Mouse (Mus musculus): ENCODE results near the gene Ldhc. TPM values are rescaled to one million over a fixed set of nuclear protein-coding genes. Genes with fewer than 3 reads are reported as not detected.
A peak's percentile ranks its signal among the peaks of the same experiment; 100 is the strongest.

Ldhc gene
- polyA plus RNA-seq, 1 experiment from 2014 or later: 0.11 TPM

GRCm38 (mm10) chr7:46836357-46836756, 24.6 kb upstream of the Ldhc start:
- no peak overlapping the region for H3K27ac ChIP-seq (ENCODE audit: low read length)

GRCm38 (mm10) chr7:46837073-46837472, 23.9 kb upstream of the Ldhc start:
- no peaks in the 10 kb centered on the region for H3K27me3 ChIP-seq (replicated peaks; ENCODE audit: insufficient read depth, low read length)
- H3K9me3 ChIP-seq (ENCODE audit: low read length): no peaks in the 10 kb centered on the region
- DNase-seq (ENCODE audit: low spot score) (no peak), ATAC-seq (no peak)
- WGBS: 79% methylated on average over 5 of the region's 5 CpGs
- H3K4me3 ChIP-seq (ENCODE audit: low read depth, low read length): no peak overlapping the region
- peaks cover 26% of the 10 kb centered on the region for H3K4me1 ChIP-seq (ENCODE audit: insufficient read depth, low read depth, low read length)
- H3K9ac ChIP-seq (replicated peaks; ENCODE audit: low read depth): no peak overlapping the region
- no peak overlapping the region for H3K27ac ChIP-seq (ENCODE audit: low read length)
- TF ChIP-seq CTCF (IDR thresholded peaks at IDR 0.05) (no peak), EP300 (IDR thresholded peaks at IDR 0.05) (no peak)
- no peak overlapping the region for H3K4me2 ChIP-seq (replicated peaks; ENCODE audit: low read depth, low read length)
- H3K36me3 ChIP-seq (ENCODE audit: insufficient read depth, low read length): no peaks in the 10 kb centered on the region

More at GRCm38 (mm10) chr7:46836357-46836756, 24.6 kb upstream of the Ldhc start:
- Histone ChIP-seq H3K4me3 (ENCODE audit: low read depth, low read length) (no peak overlapping the region), H3K4me2 (replicated peaks; ENCODE audit: low read depth, low read length) (no peak overlapping the region), H3K27me3 (replicated peaks; ENCODE audit: insufficient read depth, low read length) (no peaks in the 10 kb centered on the region), H3K9ac (replicated peaks; ENCODE audit: low read depth) (no peak overlapping the region), H3K9me3 (ENCODE audit: low read length) (no peaks in the 10 kb centered on the region), H3K36me3 (ENCODE audit: insufficient read depth, low read length) (no peaks in the 10 kb centered on the region), H3K4me1 (ENCODE audit: insufficient read depth, low read depth, low read length) (peaks cover 30% of the 10 kb centered on the region)
- ATAC-seq (no peak), DNase-seq (ENCODE audit: low spot score) (no peak)
- TF ChIP-seq CTCF (IDR thresholded peaks at IDR 0.05) (no peak), EP300 (IDR thresholded peaks at IDR 0.05) (no peak)
- 75% methylated on average over 5 of the region's 5 CpGs for WGBS

- H3K36me3 ChIP-seq (ENCODE audit: insufficient read depth, low read length): no peaks in the 10 kb centered on the region
- H3K4me1 ChIP-seq (ENCODE audit: insufficient read depth, low read depth, low read length): peaks cover 30% of the 10 kb centered on the region
- DNase-seq (ENCODE audit: low spot score): peak; percentile 79
- H3K9ac ChIP-seq (replicated peaks; ENCODE audit: low read depth): no peak overlapping the region
- H3K27me3 ChIP-seq (replicated peaks; ENCODE audit: insufficient read depth, low read length): no peaks in the 10 kb centered on the region
- TF ChIP-seq CTCF (IDR thresholded peaks at IDR 0.05) (no peak), EP300 (IDR thresholded peaks at IDR 0.05) (0 out of 2 replicates have a peak, but pooled peaks have one; percentile 4)
- peak overlapping the region; percentile 87 for H3K27ac ChIP-seq (ENCODE audit: low read length)
- H3K4me3 ChIP-seq (ENCODE audit: low read depth, low read length): no peak overlapping the region
- H3K9me3 ChIP-seq (ENCODE audit: low read length): no peaks in the 10 kb centered on the region
- peak overlapping the region; percentile 3 for H3K4me2 ChIP-seq (replicated peaks; ENCODE audit: low read depth, low read length)
- WGBS: 3% methylated on average over 9 of the region's 9 CpGs
- ATAC-seq: peak; percentile 28
These were observed 22.8 kb upstream of the Ldhc start for GRCm38 (mm10) chr7:46838104-46838671.

- WGBS: 2% methylated on average over 8 of the region's 8 CpGs
- H3K9ac ChIP-seq (replicated peaks; ENCODE audit: low read depth): no peak overlapping the region
These were observed 22.1 kb upstream of the Ldhc start for GRCm38 (mm10) chr7:46838891-46839302.

GRCm38 (mm10) chr7:46839446-46839845, 21.6 kb upstream of the Ldhc start:
- WGBS: 44% methylated on average over 7 of the region's 7 CpGs
- H3K9me3 ChIP-seq (ENCODE audit: low read length): no peaks in the 10 kb centered on the region
- H3K27me3 ChIP-seq (replicated peaks; ENCODE audit: insufficient read depth, low read length): no peaks in the 10 kb centered on the region
- no peak overlapping the region for H3K9ac ChIP-seq (replicated peaks; ENCODE audit: low read depth)
- H3K4me3 ChIP-seq (ENCODE audit: low read depth, low read length): no peak overlapping the region
- H3K27ac ChIP-seq (ENCODE audit: low read length): peak overlapping the region; percentile 87
- DNase-seq (ENCODE audit: low spot score) (peak; percentile 64), ATAC-seq (peak; percentile 43)
- peak overlapping the region; percentile 21; the same call in 1 of the 2 replicates for H3K4me2 ChIP-seq (replicated peaks; ENCODE audit: low read depth, low read length)
- H3K4me1 ChIP-seq (ENCODE audit: insufficient read depth, low read depth, low read length): peaks cover 27% of the 10 kb centered on the region
- TF ChIP-seq CTCF (IDR thresholded peaks at IDR 0.05) (no peak), EP300 (IDR thresholded peaks at IDR 0.05) (no peak)
- H3K36me3 ChIP-seq (ENCODE audit: insufficient read depth, low read length): no peaks in the 10 kb centered on the region

More at GRCm38 (mm10) chr7:46838891-46839302, 22.1 kb upstream of the Ldhc start:
- peak overlapping the region; percentile 87 for H3K27ac ChIP-seq (ENCODE audit: low read length)
- H3K36me3 ChIP-seq (ENCODE audit: insufficient read depth, low read length): no peaks in the 10 kb centered on the region
- no peaks in the 10 kb centered on the region for H3K9me3 ChIP-seq (ENCODE audit: low read length)
- H3K4me2 ChIP-seq (replicated peaks; ENCODE audit: low read depth, low read length): peak overlapping the region; percentile 21
- TF ChIP-seq CTCF (IDR thresholded peaks at IDR 0.05) (no peak), EP300 (IDR thresholded peaks at IDR 0.05) (no peak)
- H3K4me3 ChIP-seq (ENCODE audit: low read depth, low read length): no peak overlapping the region
- H3K27me3 ChIP-seq (replicated peaks; ENCODE audit: insufficient read depth, low read length): no peaks in the 10 kb centered on the region
- DNase-seq (ENCODE audit: low spot score) (peak; percentile 97), ATAC-seq (peak; percentile 86)
- peaks cover 27% of the 10 kb centered on the region for H3K4me1 ChIP-seq (ENCODE audit: insufficient read depth, low read depth, low read length)

- no peak for TF ChIP-seq CTCF (IDR thresholded peaks at IDR 0.05)
- TF ChIP-seq EP300 (IDR thresholded peaks at IDR 0.05): no peak
- H3K9ac ChIP-seq (replicated peaks; ENCODE audit: low read depth): no peak overlapping the region
- peak overlapping the region; percentile 87 for H3K27ac ChIP-seq (ENCODE audit: low read length)
- no peak for ATAC-seq
- DNase-seq (ENCODE audit: low spot score): no peak
- no peaks in the 10 kb centered on the region for H3K36me3 ChIP-seq (ENCODE audit: insufficient read depth, low read length)
- H3K27me3 ChIP-seq (replicated peaks; ENCODE audit: insufficient read depth, low read length): no peaks in the 10 kb centered on the region
- no peak overlapping the region for H3K4me2 ChIP-seq (replicated peaks; ENCODE audit: low read depth, low read length)
- peaks cover 28% of the 10 kb centered on the region for H3K4me1 ChIP-seq (ENCODE audit: insufficient read depth, low read depth, low read length)
- no peaks in the 10 kb centered on the region for H3K9me3 ChIP-seq (ENCODE audit: low read length)
- H3K4me3 ChIP-seq (ENCODE audit: low read depth, low read length): no peak overlapping the region
- 66% methylated on average over 5 of the region's 5 CpGs for WGBS
These were observed 21.1 kb upstream of the Ldhc start for GRCm38 (mm10) chr7:46839861-46840260.
